Mouse (Mus musculus): ENCODE results near the gene Rad51d. TPM values are rescaled to one million over a fixed set of nuclear protein-coding genes. Genes with fewer than 3 reads are reported as not detected.

Gene Rad51d
- total and polyA plus RNA-seq, 2 experiments from 2014 or later: 8.6 to 14.0 TPM

DNA sequence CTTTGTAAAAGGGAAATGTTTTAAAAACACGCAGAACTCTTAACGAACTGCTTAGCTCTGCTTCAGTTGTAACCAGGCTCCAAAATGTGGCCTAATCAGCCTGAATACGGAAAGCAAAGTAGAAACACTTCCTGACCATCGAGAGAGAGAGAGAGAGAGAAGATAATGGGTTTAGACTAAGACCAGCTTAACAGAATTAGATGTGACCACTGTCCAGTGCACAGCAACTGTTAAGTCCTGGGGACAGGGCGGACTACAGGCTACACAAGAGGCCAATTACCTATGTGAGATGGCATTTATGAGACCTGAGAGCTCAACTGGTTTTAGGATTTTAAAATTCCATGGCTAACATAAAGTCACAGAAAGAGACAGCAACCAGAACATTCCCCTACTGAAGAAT, 22.5 kb downstream of the Rad51d start:
- WGBS: 46% methylated on average over 5 of the region's 5 CpGs
- no peak for DNase-seq
- H3K4me3 ChIP-seq (ENCODE audit: low read depth, low read length): no peak overlapping the region
- no peak for TF ChIP-seq CTCF (IDR thresholded peaks at IDR 0.05; ENCODE audit: low read depth)
- no peaks in the 10 kb centered on the region for H3K9me3 ChIP-seq (ENCODE audit: low read length)
- no peak overlapping the region for H3K4me2 ChIP-seq (ENCODE audit: low read depth)
- no peaks in the 10 kb centered on the region for H3K36me3 ChIP-seq (ENCODE audit: insufficient read depth)
- no peak overlapping the region for H3K9ac ChIP-seq
- no peak overlapping the region for H3K27ac ChIP-seq (ENCODE audit: low read depth, low read length)
- no peaks in the 10 kb centered on the region for H3K27me3 ChIP-seq (ENCODE audit: insufficient read depth, low read length)
- no peak for ATAC-seq
- H3K4me1 ChIP-seq (ENCODE audit: insufficient read depth): 0 out of 2 replicates have a peak, but pooled peaks cover 7% of the 10 kb centered on the region

DNA sequence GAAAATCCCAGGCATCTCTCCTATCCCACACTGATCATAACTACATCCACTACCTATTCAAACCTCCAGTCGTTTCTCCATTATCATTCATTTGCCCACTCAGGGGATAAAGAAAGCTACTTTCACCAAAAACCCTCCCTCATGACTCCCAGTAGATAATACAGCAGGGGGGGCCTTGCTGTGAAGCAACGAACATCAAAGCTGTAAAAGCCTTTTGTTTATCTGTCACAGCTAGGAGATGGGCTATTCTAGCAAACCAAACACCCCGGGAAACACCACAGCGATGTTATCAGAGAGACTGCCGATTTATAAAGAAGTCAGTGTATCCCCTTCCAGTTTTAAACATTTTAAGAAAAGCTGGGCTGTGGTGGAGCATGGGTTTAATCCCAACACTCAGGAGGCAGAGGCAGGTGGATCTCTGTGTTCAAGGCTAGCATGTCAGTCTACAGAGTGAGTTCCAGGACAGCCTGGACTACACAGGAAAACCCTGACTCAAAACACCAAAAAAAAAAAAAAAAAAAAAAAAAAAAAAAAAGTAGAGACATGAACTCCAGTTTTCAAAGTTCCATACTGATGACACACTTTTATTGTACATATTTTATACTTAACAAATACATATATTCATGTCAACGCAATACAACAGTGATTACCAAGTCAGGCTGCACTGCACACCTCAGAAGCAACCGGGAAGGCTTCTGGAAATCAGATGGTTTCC, 23.4 kb downstream of the Rad51d start:
- no peak for DNase-seq
- H3K9ac ChIP-seq: no peak overlapping the region

DNA sequence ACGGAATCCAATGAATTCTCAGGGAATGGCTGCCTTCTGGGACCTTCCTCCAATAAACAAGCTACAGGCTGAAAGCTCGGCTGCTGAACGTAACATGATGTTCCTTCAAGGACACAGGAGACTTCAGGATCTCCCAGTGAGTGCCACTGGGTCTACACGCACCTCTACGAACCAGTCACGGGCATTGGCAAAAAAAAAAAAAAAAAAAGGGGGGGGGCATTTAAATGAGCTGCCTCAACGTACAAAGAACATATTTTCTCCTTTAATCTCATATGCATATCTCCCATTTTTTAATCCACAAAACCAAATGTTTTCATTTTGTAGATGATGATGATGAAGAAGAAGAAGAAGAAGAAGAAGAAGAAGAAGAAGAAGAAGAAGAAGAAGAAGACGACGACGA, 24.5 kb downstream of the Rad51d start:
- H3K9ac ChIP-seq: no peak overlapping the region
- H3K9me3 ChIP-seq (ENCODE audit: low read length): no peaks in the 10 kb centered on the region
- H3K4me3 ChIP-seq (ENCODE audit: low read depth, low read length): no peak overlapping the region
- ATAC-seq (no peak), DNase-seq (no peak)
- H3K4me2 ChIP-seq (ENCODE audit: low read depth): no peak overlapping the region
- no peaks in the 10 kb centered on the region for H3K36me3 ChIP-seq (ENCODE audit: insufficient read depth)
- no peak for TF ChIP-seq CTCF (IDR thresholded peaks at IDR 0.05; ENCODE audit: low read depth)
- 88% methylated on average over 10 of the region's 10 CpGs for WGBS
- no peaks in the 10 kb centered on the region for H3K27me3 ChIP-seq (ENCODE audit: insufficient read depth, low read length)
- peaks cover 15% of the 10 kb centered on the region; the same call in 1 of the 2 replicates for H3K4me1 ChIP-seq (ENCODE audit: insufficient read depth)
- H3K27ac ChIP-seq (ENCODE audit: low read depth, low read length): no peak overlapping the region

More for the DNA sequence above, 23.4 kb downstream of the Rad51d start:
- H3K9me3 ChIP-seq (ENCODE audit: low read length): no peaks in the 10 kb centered on the region
- 0 out of 2 replicates have a peak, but pooled peaks cover 9% of the 10 kb centered on the region for H3K4me1 ChIP-seq (ENCODE audit: insufficient read depth)
- no peak overlapping the region for H3K4me2 ChIP-seq (ENCODE audit: low read depth)
- TF ChIP-seq CTCF (IDR thresholded peaks at IDR 0.05; ENCODE audit: low read depth): no peak
- no peaks in the 10 kb centered on the region for H3K36me3 ChIP-seq (ENCODE audit: insufficient read depth)
- H3K27ac ChIP-seq (ENCODE audit: low read depth, low read length): no peak overlapping the region
- WGBS: 31% methylated on average over 7 of the region's 7 CpGs
- H3K4me3 ChIP-seq (ENCODE audit: low read depth, low read length): no peak overlapping the region
- H3K27me3 ChIP-seq (ENCODE audit: insufficient read depth, low read length): no peaks in the 10 kb centered on the region
- no peak for ATAC-seq

DNA sequence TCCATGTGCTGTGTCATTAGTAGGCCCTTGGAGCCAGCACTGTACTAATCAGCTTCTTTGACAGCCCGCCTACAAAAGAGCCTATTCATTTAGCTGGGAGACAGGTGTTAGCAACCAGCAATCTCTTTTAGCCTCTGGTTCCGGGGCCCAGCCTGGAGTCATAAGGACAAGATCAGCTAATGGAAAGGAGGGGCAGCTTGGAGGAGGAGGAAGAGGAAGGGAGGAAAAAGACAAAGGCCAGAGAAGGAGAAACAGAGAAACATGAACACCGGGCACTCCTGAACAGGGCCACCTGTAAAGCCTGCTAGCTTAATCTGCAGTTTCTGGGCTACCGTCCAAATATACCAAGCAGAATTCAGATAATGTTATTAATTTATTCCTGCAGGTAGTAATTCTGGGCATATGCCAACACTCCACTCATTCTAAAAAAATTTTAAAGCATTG, 26.9 kb downstream of the Rad51d start:
- ATAC-seq (peak; percentile 73; the same call in 1 of the 2 replicates), DNase-seq (peak; percentile 40)
- 15% methylated on average over 4 of the region's 4 CpGs for WGBS

DNA sequence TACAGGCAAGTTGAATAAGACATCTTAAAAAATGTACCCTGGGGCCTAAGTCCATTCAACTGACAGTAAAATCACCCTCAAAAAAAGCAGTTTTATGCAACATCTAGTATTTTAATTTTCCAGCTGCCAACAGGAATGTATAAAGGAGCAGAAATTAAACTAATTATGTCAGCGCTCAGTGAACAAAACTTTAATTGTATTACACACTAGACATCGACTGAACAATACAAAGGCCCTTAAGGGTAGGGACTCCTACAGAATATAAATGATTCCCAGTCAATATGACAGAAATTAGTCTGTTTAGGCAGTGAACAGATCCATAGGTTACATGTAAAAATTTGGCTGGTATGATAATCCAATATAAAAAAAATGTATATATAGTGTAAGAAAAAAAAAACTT, 27.4 kb downstream of the Rad51d start:
- ATAC-seq (peak; percentile 55; the same call in 1 of the 2 replicates), DNase-seq (no peak)

More for the DNA sequence above, 26.9 kb downstream of the Rad51d start:
- H3K27ac ChIP-seq (ENCODE audit: low read depth, low read length): peak overlapping the region; percentile 50; the same call in 1 of the 2 replicates
- H3K9ac ChIP-seq: no peak overlapping the region
- peaks cover 11% of the 10 kb centered on the region; the same call in 1 of the 2 replicates for H3K4me1 ChIP-seq (ENCODE audit: insufficient read depth)
- H3K36me3 ChIP-seq (ENCODE audit: insufficient read depth): no peaks in the 10 kb centered on the region
- no peak overlapping the region for H3K4me2 ChIP-seq (ENCODE audit: low read depth)
- H3K9me3 ChIP-seq (ENCODE audit: low read length): no peaks in the 10 kb centered on the region
- no peaks in the 10 kb centered on the region for H3K27me3 ChIP-seq (ENCODE audit: insufficient read depth, low read length)
- no peak for TF ChIP-seq CTCF (IDR thresholded peaks at IDR 0.05; ENCODE audit: low read depth)
- no peak overlapping the region for H3K4me3 ChIP-seq (ENCODE audit: low read depth, low read length)

DNA sequence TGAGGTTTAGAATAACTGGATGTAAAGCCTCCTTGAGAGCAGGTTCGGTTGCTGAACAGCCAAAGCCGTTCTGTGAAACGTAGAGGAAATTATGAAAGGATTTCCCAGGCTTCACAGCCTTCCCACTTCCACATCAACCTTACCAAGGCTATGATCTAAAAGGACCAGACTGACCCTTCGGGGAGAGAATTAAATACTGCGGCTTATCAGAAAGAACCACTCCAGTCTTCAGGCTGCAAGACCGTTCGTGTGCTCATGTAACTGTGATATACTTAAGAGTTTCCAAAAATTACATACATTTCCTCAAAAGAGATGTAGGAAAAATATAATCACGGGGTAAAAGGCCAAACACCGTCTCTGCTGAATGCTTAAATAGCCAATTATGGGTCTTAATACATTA, 27.8 kb downstream of the Rad51d start:
- Histone ChIP-seq H3K4me1 (ENCODE audit: insufficient read depth) (peaks cover 11% of the 10 kb centered on the region; the same call in 1 of the 2 replicates), H3K27me3 (ENCODE audit: insufficient read depth, low read length) (no peaks in the 10 kb centered on the region), H3K9ac (no peak overlapping the region), H3K27ac (ENCODE audit: low read depth, low read length) (no peak overlapping the region), H3K4me3 (ENCODE audit: low read depth, low read length) (no peak overlapping the region), H3K4me2 (ENCODE audit: low read depth) (no peak overlapping the region), H3K9me3 (ENCODE audit: low read length) (no peaks in the 10 kb centered on the region), H3K36me3 (ENCODE audit: insufficient read depth) (no peaks in the 10 kb centered on the region)
- 23% methylated on average over 9 of the region's 9 CpGs for WGBS
- ATAC-seq (no peak; the same call in 1 of the 2 replicates), DNase-seq (no peak)
- no peak for TF ChIP-seq CTCF (IDR thresholded peaks at IDR 0.05; ENCODE audit: low read depth)

More for the DNA sequence above, 27.4 kb downstream of the Rad51d start:
- no peak overlapping the region for H3K4me3 ChIP-seq (ENCODE audit: low read depth, low read length)
- H3K27me3 ChIP-seq (ENCODE audit: insufficient read depth, low read length): no peaks in the 10 kb centered on the region
- no peak overlapping the region for H3K4me2 ChIP-seq (ENCODE audit: low read depth)
- no peak for TF ChIP-seq CTCF (IDR thresholded peaks at IDR 0.05; ENCODE audit: low read depth)
- no peaks in the 10 kb centered on the region for H3K9me3 ChIP-seq (ENCODE audit: low read length)
- H3K36me3 ChIP-seq (ENCODE audit: insufficient read depth): no peaks in the 10 kb centered on the region
- peaks cover 11% of the 10 kb centered on the region; the same call in 1 of the 2 replicates for H3K4me1 ChIP-seq (ENCODE audit: insufficient read depth)
- H3K9ac ChIP-seq: no peak overlapping the region
- no peak overlapping the region for H3K27ac ChIP-seq (ENCODE audit: low read depth, low read length)
- 17% methylated on average over 2 of the region's 2 CpGs for WGBS

DNA sequence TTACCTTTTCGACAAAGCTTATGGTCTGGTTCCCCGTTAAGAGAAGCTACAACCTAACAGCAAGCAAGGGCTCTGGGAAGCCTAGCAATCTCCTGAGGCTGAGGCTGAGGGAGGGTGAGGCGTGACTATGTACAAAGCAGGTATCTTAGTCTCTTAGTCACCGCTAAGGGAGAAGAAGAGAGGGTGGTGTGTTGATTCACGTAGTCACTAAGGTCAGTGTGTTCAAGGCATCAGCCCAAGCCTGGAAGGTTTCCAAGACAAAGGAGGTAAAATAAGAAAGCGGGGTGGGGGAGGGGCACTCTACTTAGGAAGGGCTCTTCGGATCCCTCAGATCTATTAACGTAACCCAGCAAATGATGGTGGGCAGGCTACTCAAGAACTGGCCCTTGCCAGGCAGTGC, 28.9 kb downstream of the Rad51d start:
- Histone ChIP-seq H3K36me3 (ENCODE audit: insufficient read depth) (no peaks in the 10 kb centered on the region), H3K4me1 (ENCODE audit: insufficient read depth) (peaks cover 11% of the 10 kb centered on the region; the same call in 1 of the 2 replicates), H3K9ac (no peak overlapping the region), H3K27ac (ENCODE audit: low read depth, low read length) (no peak overlapping the region), H3K27me3 (ENCODE audit: insufficient read depth, low read length) (no peaks in the 10 kb centered on the region), H3K9me3 (ENCODE audit: low read length) (no peaks in the 10 kb centered on the region), H3K4me2 (ENCODE audit: low read depth) (no peak overlapping the region), H3K4me3 (ENCODE audit: low read depth, low read length) (no peak overlapping the region)
- 55% methylated on average over 8 of the region's 8 CpGs for WGBS
- no peak for TF ChIP-seq CTCF (IDR thresholded peaks at IDR 0.05; ENCODE audit: low read depth)
- ATAC-seq (no peak), DNase-seq (no peak)

All from forebrain, postnatal 0 days (tissue).